Mouse (Mus musculus) MEL (cell line): ENCODE data around the gene Sdhaf3. TPM values are rescaled to one million over a fixed set of nuclear protein-coding genes. Genes with fewer than 3 reads are reported as not detected.

Source experiments
- DNase-seq: peaks from one replicate; pipeline ENCODE4 v3.0.0; 2011; ENCODE audit warnings: low read depth, low spot score
- H3K27ac ChIP-seq: 2 replicates; pipeline ENCODE4 v1.5.1; 2012; ENCODE audit warnings: low read depth, mild to moderate bottlenecking, control low read depth, low read length, moderate library complexity; ENCODE audit not compliant: control insufficient read depth
- H3K27me3 ChIP-seq, 2 experiments: fragments of 150-350 bp in 1 of 2; sonication (generic) in 1 of 2; 2 replicates each; pipeline ENCODE4 v1.6.1; 2012; ENCODE audit warnings: low read length in 2 of 2, mild to moderate bottlenecking in 2 of 2, improper control_type of control experiment in 1 of 2, moderate library complexity in 1 of 2; ENCODE audit not compliant: insufficient read depth in 2 of 2, control insufficient read depth in 1 of 2
- H3K36me3 ChIP-seq, 2 experiments: 2 replicates each; pipeline ENCODE4 v1.6.1; 2012 to 2014; ENCODE audit warnings: low read length in 2 of 2, improper control_type of control experiment in 1 of 2, inconsistent platforms in 1 of 2, mild to moderate bottlenecking in 1 of 2; ENCODE audit not compliant: insufficient read depth in 2 of 2, control insufficient read depth in 1 of 2
- H3K4me1 ChIP-seq, 2 experiments: fragments of 150-350 bp in 1 of 2; sonication (generic) in 1 of 2; 2 replicates each; pipeline ENCODE4 v1.6.1; 2012; ENCODE audit warnings: low read length in 2 of 2, improper control_type of control experiment in 1 of 2, mild to moderate bottlenecking in 1 of 2; ENCODE audit not compliant: insufficient read depth in 2 of 2, control insufficient read depth in 1 of 2
- H3K4me3 ChIP-seq, 2 experiments: fragments of 150-350 bp in 1 of 2; sonication (generic) in 1 of 2; 2 replicates each; pipeline ENCODE4 v1.5.1; 2012; ENCODE audit warnings: low read depth in 2 of 2, low read length in 2 of 2, mild to moderate bottlenecking in 2 of 2, moderate library complexity in 2 of 2, control low read depth in 1 of 2, improper control_type of control experiment in 1 of 2; ENCODE audit not compliant: control insufficient read depth in 1 of 2, insufficient read depth in 1 of 2
- H3K79me2 ChIP-seq: 2 replicates; pipeline ENCODE4 v1.6.1; 2012; ENCODE audit warnings: mild to moderate bottlenecking, low read length, moderate library complexity; ENCODE audit not compliant: control insufficient read depth, poor library complexity, insufficient read depth
- H3K9ac ChIP-seq: 2 replicates; pipeline ENCODE4 v1.6.1; 2012; ENCODE audit warnings: low read depth, mild to moderate bottlenecking, control low read depth, low read length, moderate library complexity; ENCODE audit not compliant: control insufficient read depth, poor library complexity, severe bottlenecking
- H3K9me3 ChIP-seq: fragments of 150-350 bp; sonication (generic); replicated peaks from 2 replicates; pipeline ENCODE4 v1.6.1; 2012; ENCODE audit warnings: mild to moderate bottlenecking, low read length, improper control_type of control experiment, moderate library complexity; ENCODE audit not compliant: insufficient read depth
- BHLHE40 ChIP-seq: IDR thresholded peaks from 2 replicates; pipeline ENCODE4 v1.6.1; 2012; ENCODE audit warnings: low read depth, mild to moderate bottlenecking, inconsistent platforms, low read length, improper control_type of control experiment, borderline replicate concordance
- CHD2 ChIP-seq: IDR thresholded peaks from 2 replicates; pipeline ENCODE4 v1.6.1; 2011; ENCODE audit warnings: low read length, improper control_type of control experiment
- CTCF ChIP-seq, 3 experiments: IDR thresholded peaks in 2 of 3; conservative IDR thresholded peaks in 1 of 3; 2 replicates each; pipeline ENCODE4 v1.5.1; 2011 to 2012; ENCODE audit warnings: low read length in 3 of 3, low read depth in 2 of 3, mild to moderate bottlenecking in 2 of 3, improper control_type of control experiment in 1 of 3, inconsistent platforms in 1 of 3, mixed read lengths in 1 of 3, moderate library complexity in 1 of 3; ENCODE audit not compliant: control insufficient read depth in 1 of 3, insufficient read depth in 1 of 3, poor library complexity in 1 of 3, severe bottlenecking in 1 of 3
- EP300 ChIP-seq, 2 experiments: IDR thresholded peaks; 2 replicates each; pipeline ENCODE4 v1.6.1; 2011; ENCODE audit warnings: improper control_type of control experiment in 2 of 2, low read length in 2 of 2, low read depth in 1 of 2, mild to moderate bottlenecking in 1 of 2
- GATA1 ChIP-seq: IDR thresholded peaks from 2 replicates; pipeline ENCODE4 v1.6.1; 2011; ENCODE audit warnings: low read depth, low read length, improper control_type of control experiment
- HCFC1 ChIP-seq: IDR thresholded peaks from 2 replicates; pipeline ENCODE4 v1.6.1; 2012; ENCODE audit warnings: low read depth, mild to moderate bottlenecking, inconsistent platforms, low read length, improper control_type of control experiment, moderate library complexity
- MAFK ChIP-seq: IDR thresholded peaks from 2 replicates; pipeline ENCODE4 v1.6.1; 2011; ENCODE audit warnings: low read depth, mild to moderate bottlenecking, low read length, improper control_type of control experiment, borderline replicate concordance
- MAX ChIP-seq: IDR thresholded peaks from 2 replicates; pipeline ENCODE4 v1.6.1; 2011; ENCODE audit warnings: low read length, improper control_type of control experiment
- MAZ ChIP-seq: IDR thresholded peaks from 2 replicates; pipeline ENCODE4 v1.6.1; 2012; ENCODE audit warnings: low read depth, mild to moderate bottlenecking, inconsistent platforms, low read length, improper control_type of control experiment
- MEF2A ChIP-seq: IDR thresholded peaks from 2 replicates; pipeline ENCODE4 v1.6.1; 2014; ENCODE audit warnings: low read depth, mild to moderate bottlenecking, inconsistent platforms, low read length, improper control_type of control experiment; ENCODE audit not compliant: poor library complexity, insufficient replicate concordance, severe bottlenecking; ENCODE audit errors: extremely low read depth
- MXI1 ChIP-seq: IDR thresholded peaks from 2 replicates; pipeline ENCODE4 v1.6.1; 2011; ENCODE audit warnings: mild to moderate bottlenecking, low read depth, low read length, improper control_type of control experiment
- MYB ChIP-seq: IDR thresholded peaks from 2 replicates; pipeline ENCODE4 v1.6.1; 2011; ENCODE audit warnings: mild to moderate bottlenecking, low read depth, low read length, improper control_type of control experiment
- NRF1 ChIP-seq: IDR thresholded peaks from 2 replicates; pipeline ENCODE4 v1.6.1; 2014; ENCODE audit warnings: low read depth, mild to moderate bottlenecking, inconsistent platforms, low read length, improper control_type of control experiment, moderate library complexity; ENCODE audit not compliant: poor library complexity, insufficient read depth, severe bottlenecking
- POLR2A ChIP-seq, 2 experiments: IDR thresholded peaks; 2 replicates each; pipeline ENCODE4 v1.6.1; 2011 to 2012; ENCODE audit warnings: low read length in 2 of 2, mild to moderate bottlenecking in 2 of 2, control low read depth in 1 of 2, improper control_type of control experiment in 1 of 2, low read depth in 1 of 2, moderate library complexity in 1 of 2; ENCODE audit not compliant: control insufficient read depth in 1 of 2, insufficient read depth in 1 of 2, poor library complexity in 1 of 2
- POLR2AphosphoS2 ChIP-seq: IDR thresholded peaks from 2 replicates; pipeline ENCODE4 v1.6.1; 2011; ENCODE audit warnings: low read length, improper control_type of control experiment
- RAD21 ChIP-seq: IDR thresholded peaks from 2 replicates; pipeline ENCODE4 v1.6.1; 2011; ENCODE audit warnings: mild to moderate bottlenecking, low read depth, low read length, improper control_type of control experiment
- RCOR1 ChIP-seq: IDR thresholded peaks from 2 replicates; pipeline ENCODE4 v1.6.1; 2012; ENCODE audit warnings: low read depth, mild to moderate bottlenecking, inconsistent platforms, low read length, improper control_type of control experiment
- SIN3A ChIP-seq: IDR thresholded peaks from 2 replicates; pipeline ENCODE4 v1.6.1; 2012; ENCODE audit warnings: low read length, improper control_type of control experiment, inconsistent platforms
- SMC3 ChIP-seq: IDR thresholded peaks from 2 replicates; pipeline ENCODE4 v1.6.1; 2011; ENCODE audit warnings: low read depth, low read length, improper control_type of control experiment
- TAL1 ChIP-seq: IDR thresholded peaks from 2 replicates; pipeline ENCODE4 v1.6.1; 2012; ENCODE audit warnings: mild to moderate bottlenecking, inconsistent platforms, low read length, moderate library complexity, mixed read lengths
- TCF12 ChIP-seq: IDR thresholded peaks from 2 replicates; pipeline ENCODE4 v1.6.1; 2014; ENCODE audit warnings: low read depth, mild to moderate bottlenecking, inconsistent platforms, low read length, improper control_type of control experiment, moderate library complexity
- UBTF ChIP-seq: IDR thresholded peaks from 2 replicates; pipeline ENCODE4 v1.6.1; 2012; ENCODE audit warnings: low read depth, mild to moderate bottlenecking, inconsistent platforms, low read length, improper control_type of control experiment, moderate library complexity, borderline replicate concordance; ENCODE audit not compliant: insufficient read depth
- USF1 ChIP-seq: IDR thresholded peaks from 2 replicates; pipeline ENCODE4 v1.6.1; 2014; ENCODE audit warnings: low read depth, mild to moderate bottlenecking, inconsistent platforms, low read length, improper control_type of control experiment, moderate library complexity
- ZC3H11A ChIP-seq: IDR thresholded peaks from 2 replicates; pipeline ENCODE4 v1.6.1; 2012; ENCODE audit warnings: low read depth, mild to moderate bottlenecking, inconsistent platforms, low read length, improper control_type of control experiment
- ZKSCAN1 ChIP-seq: IDR thresholded peaks from 2 replicates; pipeline ENCODE4 v1.6.1; 2012; ENCODE audit warnings: low read depth, mild to moderate bottlenecking, inconsistent platforms, low read length, improper control_type of control experiment, moderate library complexity
- ZMIZ1 ChIP-seq: IDR thresholded peaks from 2 replicates; pipeline ENCODE4 v1.6.1; 2012; ENCODE audit warnings: low read depth, mild to moderate bottlenecking, inconsistent platforms, low read length, improper control_type of control experiment, moderate library complexity
- polyA plus RNA-seq, 2 experiments: library from polyadenylated mRNA; stranded (reverse) in 1 of 2; unstranded in 1 of 2; fragments of >175 nt in 1 of 2; fragments of >200 nt in 1 of 2; gene quantifications; 2 replicates each; pipeline versions ENCODE4 v1.2.1 to v1.2.4; 2012; ENCODE audit warnings: low replicate concordance in 2 of 2, low read depth in 1 of 2; ENCODE audit not compliant: insufficient read length in 2 of 2, insufficient read depth in 1 of 2, missing spikeins in 1 of 2
- total RNA-seq: library from RNA; depleted of rRNA; stranded (reverse); fragments of 300-350 nt; gene quantifications from 2 replicates; pipeline ENCODE4 v1.2.3, GENCODE M21; 2012

The Sdhaf3 gene
- total and polyA plus RNA-seq, 3 experiments = 6.1 to 44.7 (median 7.5) TPM

GRCm38 (mm10) chr6:6931507-6931906 lies 24.3 kb upstream of the Sdhaf3 start:
- no peaks in the 10 kb centered on the region for H3K4me1 ChIP-seq
- DNase-seq = no peak
- H3K9me3 ChIP-seq = no peaks in the 10 kb centered on the region
- H3K27me3 ChIP-seq = peaks cover 3% of the 10 kb centered on the region in 2 experiments
- no peaks in the 10 kb centered on the region for H3K79me2 ChIP-seq
- TF ChIP-seq USF1 (no peak), MAZ (no peak), CTCF (IDR thresholded peaks at IDR 0.05 in 2 of 3, conservative IDR thresholded peaks at IDR 0.05 in 1 of 3; ENCODE audit: control insufficient read depth in 1 of 3, insufficient read depth in 1 of 3, low read depth in 2 of 3, low read length in 3 of 3, poor library complexity in 1 of 3, severe bottlenecking in 1 of 3) (no peak), MXI1 (no peak), MAFK (no peak), EP300 (IDR thresholded peaks at IDR 0.05; ENCODE audit: low read depth in 1 of 2, low read length in 2 of 2) (no peak), RCOR1 (no peak), SIN3A (no peak), GATA1 (no peak), POLR2A (IDR thresholded peaks at IDR 0.05; ENCODE audit: control insufficient read depth in 1 of 2, insufficient read depth in 1 of 2, low read depth in 1 of 2, low read length in 2 of 2, poor library complexity in 1 of 2) (no peak), MAX (no peak), NRF1 (no peak), HCFC1 (no peak), POLR2AphosphoS2 (no peak), RAD21 (no peak), TAL1 (no peak)
- no peak overlapping the region for H3K27ac ChIP-seq
- H3K36me3 ChIP-seq = no peaks in the 10 kb centered on the region
- H3K9ac ChIP-seq = no peak overlapping the region
- H3K4me3 ChIP-seq = no peak overlapping the region

DNA sequence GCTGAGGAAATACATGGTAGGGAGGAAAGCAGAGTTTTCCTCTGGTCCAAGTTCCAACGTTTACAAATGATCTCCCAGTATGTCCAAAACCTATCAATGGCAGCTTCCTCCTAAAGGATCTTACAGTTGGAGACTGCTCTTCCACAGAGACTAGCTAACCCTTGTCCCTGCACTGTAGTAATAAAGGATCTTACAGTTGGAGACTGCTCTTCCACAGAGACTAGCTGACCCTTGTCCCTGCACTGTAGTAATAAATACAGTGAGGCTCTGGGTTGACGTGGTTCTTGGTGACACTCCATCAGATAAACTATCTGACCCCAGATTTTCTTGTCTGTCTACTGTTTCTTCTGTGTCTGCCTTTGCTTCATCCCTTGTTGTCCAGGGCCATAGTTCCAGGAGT lies 15.0 kb upstream of the Sdhaf3 start:
- TF ChIP-seq MXI1 = no peak
- H3K79me2 ChIP-seq = no peaks in the 10 kb centered on the region
- DNase-seq = no peak
- H3K4me3 ChIP-seq = no peak overlapping the region
- no peaks in the 10 kb centered on the region for H3K4me1 ChIP-seq
- H3K27me3 ChIP-seq = no peaks in the 10 kb centered on the region
- no peak overlapping the region for H3K27ac ChIP-seq
- no peaks in the 10 kb centered on the region for H3K36me3 ChIP-seq
- no peak overlapping the region for H3K9ac ChIP-seq
- H3K9me3 ChIP-seq = no peaks in the 10 kb centered on the region

DNA sequence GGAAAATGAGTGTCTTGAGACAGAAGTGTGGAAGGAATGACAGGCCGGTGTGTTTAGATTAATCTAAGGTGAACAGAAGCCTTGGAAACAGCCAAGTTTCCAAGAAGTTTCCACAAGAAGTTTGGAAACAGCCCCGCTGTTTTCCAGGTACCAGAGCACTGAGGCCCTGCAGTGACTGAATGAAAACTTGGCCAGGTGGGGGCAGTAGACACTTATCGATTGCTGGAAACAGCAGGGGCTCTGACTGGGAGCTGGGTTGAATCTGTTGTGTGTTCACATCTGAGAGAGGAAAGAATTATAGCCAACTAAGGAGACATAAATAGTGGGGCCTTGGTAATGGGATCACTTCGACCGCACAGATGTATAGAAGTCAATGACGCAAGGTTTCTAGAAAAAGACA lies 13.0 kb upstream of the Sdhaf3 start:
- Histone ChIP-seq H3K9ac (no peak overlapping the region), H3K79me2 (no peaks in the 10 kb centered on the region), H3K4me3 (no peak overlapping the region), H3K4me1 (no peaks in the 10 kb centered on the region; a peak in 1 of 4 replicates), H3K27me3 (no peaks in the 10 kb centered on the region), H3K27ac (no peak overlapping the region), H3K9me3 (no peaks in the 10 kb centered on the region), H3K36me3 (peaks cover 0 to 2% of the 10 kb centered on the region in 2 experiments; a peak in 1 of 4 replicates)
- DNase-seq = peak; percentile 23
- TF ChIP-seq ZKSCAN1 (no peak), SIN3A (no peak), TCF12 (no peak), UBTF (no peak), BHLHE40 (no peak), CTCF (IDR thresholded peaks at IDR 0.05 in 2 of 3, conservative IDR thresholded peaks at IDR 0.05 in 1 of 3; ENCODE audit: control insufficient read depth in 1 of 3, insufficient read depth in 1 of 3, low read depth in 2 of 3, low read length in 3 of 3, poor library complexity in 1 of 3, severe bottlenecking in 1 of 3) (peak in 2 of 3 experiments; percentile 41 to 61; a peak in 5 of 6 replicates), CHD2 (no peak), RAD21 (peak; percentile 61), ZC3H11A (peak; percentile 26; the same call in 1 of the 2 replicates), MYB (no peak), MXI1 (no peak), ZMIZ1 (no peak), SMC3 (peak; percentile 58), GATA1 (no peak), TAL1 (no peak), HCFC1 (no peak), MEF2A (no peak)
